Mouse (Mus musculus): ENCODE data around the gene Enc1.
A peak's percentile ranks its signal among the peaks of the same experiment; 100 is the strongest.
"Not testable (repeated sequence)": the region's sequence is repeated elsewhere in the genome, so short reads cannot be mapped to it uniquely, and the experiment has no call there.

Enc1 gene

DNA sequence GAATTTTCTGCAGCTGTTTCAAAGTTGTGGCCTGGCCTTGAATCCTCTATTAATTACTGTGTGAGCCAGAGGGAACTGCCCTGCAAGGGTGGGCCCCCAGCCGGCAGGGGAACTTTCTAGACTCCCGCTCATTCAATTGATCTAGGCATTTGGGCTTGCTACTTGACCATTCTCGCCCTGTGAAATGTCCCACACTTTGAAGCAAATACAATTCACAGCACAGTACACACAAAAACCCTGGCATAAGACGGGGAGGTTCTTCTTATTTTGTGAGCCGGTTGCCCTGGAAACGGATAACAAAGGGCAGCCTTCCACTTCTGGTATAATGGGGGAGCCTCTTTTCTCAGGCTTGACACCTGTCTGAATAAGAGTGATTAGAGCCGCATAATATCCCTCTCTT, 11.6 kb downstream of the Enc1 start:
- DNase-seq, result no peak

DNA sequence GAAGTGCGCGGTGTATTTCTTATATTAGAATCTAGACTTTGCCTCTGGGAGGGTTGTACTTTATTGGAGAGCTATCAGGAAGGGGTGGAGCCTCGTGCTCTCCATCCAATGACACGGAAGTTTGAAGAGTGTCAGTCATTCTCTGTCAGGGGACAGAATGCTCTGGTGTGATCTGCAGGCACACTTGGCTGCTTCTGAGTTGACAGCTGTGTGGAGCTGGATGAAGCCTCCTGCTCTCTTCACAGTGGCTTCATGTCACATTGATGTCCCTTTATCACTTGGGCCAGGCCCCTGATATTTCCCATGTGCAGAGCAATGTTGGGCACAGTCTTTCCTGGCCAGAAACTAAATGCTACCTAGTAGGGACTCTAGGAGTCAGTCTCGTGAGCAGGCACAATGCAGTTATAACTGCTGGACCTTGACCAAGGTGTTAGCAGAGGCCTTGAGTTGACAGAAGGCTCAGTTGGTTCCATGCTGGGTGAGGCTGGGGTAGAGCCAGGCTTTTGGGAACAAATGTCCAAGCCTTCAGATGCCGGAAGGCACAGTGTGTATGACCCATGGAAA, 12.6 kb downstream of the Enc1 start:
- no peak for DNase-seq

DNA sequence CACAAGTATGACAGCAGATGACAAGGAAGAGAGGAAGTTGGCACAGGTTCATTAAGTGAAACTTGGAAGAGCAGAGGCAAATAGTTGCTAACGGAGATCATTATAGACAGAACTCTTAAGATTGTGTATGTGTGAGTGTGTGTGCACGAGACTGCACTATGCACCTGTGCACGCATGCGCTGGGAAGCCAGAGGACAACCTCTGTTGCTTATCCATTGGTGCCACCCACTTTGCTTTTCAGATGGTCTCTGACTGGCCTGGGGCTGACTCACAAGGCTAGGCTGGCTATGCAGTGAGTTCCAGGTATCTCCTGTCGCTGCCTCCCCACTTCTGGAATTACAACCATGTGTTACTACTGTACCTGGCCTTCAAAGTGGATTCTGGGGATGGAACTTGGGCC, 13.1 kb downstream of the Enc1 start:
- no peak for DNase-seq

DNA sequence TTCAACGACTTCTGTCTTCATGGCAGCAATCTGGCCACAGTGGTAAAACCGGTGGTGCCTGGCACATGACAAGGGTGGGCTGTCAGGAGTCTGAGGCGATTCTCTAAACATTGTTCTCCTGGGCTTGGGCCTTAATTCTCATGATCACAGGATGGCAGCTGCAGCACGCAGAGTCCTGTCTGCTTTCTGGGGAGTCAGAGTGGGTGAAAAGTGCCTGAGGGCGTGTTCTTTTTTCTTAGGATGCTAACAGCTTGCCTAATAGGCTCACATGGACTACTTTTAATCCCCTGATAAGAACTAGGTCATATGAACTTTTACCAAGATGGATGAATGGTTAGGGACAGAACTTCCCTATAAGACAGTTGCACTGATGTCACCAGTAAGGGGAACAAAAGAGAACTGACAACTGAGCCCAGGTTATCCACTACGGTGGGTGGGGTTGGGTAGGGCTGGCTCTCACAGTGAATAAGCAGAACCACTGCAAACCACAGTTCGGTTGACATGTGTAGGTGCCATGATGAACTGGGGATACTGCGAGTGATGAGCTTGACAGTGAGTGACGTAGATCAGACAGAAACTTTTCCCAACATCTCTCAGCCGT, 13.8 kb downstream of the Enc1 start:
- no peak for DNase-seq

DNA sequence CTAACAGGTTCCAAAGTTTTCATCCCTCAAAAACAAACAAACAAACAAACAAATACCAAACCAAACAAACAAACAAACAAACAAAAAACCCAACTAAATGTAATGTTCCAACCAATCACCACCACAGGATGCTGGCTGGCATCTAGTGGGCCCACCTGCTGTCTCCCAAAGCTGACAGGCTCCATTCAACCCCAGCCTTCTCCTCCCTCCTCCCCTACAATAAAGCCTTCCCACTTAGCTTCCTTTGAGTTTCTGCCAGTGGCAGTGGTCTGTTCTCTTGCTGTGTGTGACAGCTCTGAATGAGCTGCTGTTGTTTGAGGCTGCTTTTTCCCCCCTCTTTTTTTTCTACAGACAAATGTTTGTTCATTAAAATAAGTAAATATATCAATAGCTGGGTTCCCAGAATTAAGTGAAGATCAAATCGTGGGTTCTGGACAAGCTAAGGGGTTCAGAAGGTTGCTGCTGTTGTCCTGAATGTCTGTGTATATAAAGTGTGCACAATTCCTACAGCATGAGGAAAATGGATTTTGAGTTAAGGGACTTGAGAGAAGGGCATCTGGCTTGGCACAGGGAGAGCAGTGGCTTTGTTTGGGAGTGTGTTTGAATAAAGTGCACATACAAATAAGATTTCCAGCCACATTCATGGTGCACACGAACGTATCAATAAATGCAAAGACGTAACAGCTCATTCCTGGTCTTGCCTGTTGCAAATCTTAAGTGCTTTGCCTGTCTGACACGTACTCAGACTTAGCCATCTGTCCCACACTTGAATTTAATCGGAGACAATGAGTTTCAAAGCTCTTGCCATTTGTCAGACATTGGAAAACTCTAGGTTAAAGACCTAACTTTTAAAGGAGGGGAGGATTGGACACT, 15.3 kb downstream of the Enc1 start:
- DNase-seq, result no peak

DNA sequence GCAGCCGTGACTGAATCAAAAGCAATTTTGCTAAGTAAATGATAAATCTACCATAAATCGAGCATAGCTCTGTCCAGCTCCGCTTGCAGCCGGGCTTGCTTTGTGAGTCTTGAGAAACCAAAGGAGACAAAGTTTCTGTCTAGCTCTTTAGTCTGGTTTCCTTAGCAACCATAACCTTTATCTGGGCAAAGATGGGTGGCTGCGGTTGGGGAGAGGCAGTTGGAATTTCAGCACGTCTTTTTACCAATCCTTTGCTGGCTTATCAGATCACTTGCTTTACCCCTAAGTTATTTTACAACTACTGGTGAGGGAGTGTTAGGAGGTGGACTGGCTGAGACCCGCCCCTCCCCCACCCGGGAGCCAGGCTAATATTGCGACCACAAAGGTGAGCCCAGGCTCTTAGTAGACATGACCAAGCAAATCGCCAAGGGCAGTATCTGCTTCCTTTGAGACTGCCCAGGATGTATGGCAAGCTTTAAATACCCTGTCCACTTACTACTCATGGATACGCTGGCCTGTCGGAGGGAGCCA, 16.0 kb downstream of the Enc1 start:
- DNase-seq, result no peak

DNA sequence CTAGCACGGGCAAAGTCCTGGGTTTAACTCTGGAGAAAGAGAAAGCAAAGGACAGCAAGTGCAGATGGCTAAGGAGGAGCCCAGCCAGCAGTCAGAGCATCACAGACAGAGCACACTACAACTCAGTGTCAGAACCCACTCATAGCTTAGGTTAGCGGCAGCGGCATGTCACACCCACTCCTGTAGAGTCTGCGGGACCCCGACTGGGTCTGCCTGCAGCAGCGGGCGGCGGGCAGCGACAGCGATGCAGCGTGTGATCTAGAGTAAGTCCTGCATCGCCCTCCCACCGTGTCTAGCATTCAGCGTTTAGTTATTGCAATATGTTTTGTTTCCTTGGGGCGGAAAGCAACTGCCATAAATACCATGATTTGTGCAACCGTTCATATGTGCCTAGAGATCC, 18.4 kb downstream of the Enc1 start:
- no peak for DNase-seq

DNA sequence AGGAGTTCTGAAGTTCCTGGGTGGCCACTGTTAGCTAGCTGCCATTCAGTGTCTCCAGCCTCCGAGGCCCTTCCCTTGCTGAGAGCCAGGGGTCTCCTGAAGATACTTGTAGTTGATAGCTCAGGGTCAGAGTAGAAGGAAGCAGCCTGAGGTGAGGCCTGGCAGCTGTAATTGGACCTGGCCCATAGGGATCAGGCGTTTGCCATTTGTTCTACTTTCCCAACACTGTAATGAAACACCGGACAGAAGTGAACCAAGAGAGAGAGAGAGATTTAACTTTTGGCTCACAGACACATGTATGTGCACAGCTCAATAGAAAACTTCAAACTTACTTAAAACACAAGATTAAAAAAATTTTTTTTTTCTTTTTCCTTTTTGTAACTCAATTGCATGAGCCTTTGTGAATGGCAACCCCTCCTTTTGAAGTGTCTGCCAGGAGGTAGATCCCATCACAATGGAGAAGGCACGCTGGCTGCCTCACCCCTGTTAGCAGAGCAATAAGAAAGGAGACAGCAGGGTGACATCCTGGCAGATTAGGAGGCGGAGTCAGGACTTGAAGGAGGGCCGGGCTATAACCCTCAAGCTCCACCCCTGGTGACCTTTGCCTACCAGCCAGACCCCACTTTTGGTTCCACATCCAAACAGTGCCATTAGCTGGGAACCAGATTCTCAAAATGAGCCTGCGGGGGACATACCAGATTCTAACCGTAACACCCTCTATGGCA, 19.7 kb downstream of the Enc1 start:
- DNase-seq, result no peak

DNA sequence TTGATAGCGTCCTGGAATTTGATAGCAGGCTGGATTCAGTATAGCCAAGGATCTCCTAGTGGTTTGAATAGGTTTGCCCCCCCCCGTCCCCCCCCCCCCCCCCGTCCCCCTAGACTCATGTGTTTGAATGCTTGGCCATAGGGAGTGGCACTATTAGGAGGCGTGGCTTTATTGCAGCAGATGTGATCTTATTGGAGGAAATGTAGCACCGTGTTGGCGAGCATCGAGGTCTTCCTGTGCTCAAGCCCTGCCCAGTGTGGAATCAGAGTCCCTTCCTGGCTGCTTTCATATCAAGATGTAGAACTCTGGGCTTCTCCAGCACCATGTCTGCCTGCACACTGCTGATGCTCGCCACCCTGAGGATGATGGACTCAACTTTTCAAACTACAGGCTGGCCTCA, 20.6 kb downstream of the Enc1 start:
- DNase-seq, result no peak

DNA sequence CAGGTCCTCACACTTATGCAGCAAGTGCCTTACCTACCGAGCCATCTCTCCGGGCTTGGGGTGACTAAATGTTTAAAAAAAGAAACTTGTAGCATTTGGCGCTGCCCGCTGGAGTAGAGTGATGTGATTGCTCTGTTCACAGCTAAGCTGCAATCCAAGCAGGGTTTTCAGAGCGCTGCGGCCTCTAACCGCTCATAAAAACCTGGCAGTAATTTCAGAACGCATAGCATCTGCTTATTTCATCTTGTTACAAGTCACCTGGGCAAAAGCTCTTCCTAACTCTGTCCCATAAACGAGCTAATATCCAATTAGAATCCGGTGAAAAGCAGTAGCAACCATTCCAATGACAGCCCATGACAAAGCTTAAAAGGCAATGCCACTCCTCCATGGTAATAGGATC, 21.8 kb downstream of the Enc1 start:
- no peak for DNase-seq

DNA sequence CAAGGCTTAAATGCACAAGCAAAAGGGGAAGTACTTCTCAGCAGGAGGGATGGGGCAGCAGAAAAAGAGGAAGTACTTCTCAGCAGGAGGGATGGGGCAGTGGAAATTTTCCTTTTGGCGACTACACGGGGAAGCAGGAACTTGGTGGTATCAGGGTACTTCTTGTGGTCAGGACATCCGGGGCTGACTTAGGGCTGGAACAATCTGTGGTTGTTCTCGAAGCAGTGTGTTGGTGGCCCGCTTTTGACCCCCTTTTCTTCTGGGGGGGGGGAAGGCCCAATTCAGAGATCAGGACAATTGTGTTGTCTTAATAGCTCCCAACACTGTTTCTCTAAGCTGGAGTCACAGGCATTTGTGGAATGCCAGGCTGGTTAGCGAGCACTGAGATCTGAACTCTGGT, 24.6 kb downstream of the Enc1 start:
- DNase-seq, result not testable (repeated sequence)

DNA sequence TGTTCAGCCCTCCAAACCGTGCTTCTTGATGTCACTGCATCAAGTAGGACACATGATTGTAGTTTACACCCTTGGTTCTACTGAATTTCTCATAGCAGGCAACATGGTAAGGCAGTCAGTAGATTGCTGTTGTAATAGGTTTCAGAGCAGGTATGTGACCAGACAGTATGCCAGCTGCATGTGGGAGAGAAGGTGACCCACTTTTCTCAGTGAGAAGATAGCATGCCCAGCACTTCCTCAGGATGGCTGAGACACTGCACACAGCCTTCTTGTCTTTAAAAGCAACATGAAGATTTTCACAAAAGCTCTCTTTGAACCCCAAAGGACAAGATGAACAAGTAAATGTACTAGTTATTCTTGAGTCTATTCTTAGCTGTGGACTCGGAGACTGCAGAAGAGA, 29.8 kb downstream of the Enc1 start:
- DNase-seq, result no peak

DNA sequence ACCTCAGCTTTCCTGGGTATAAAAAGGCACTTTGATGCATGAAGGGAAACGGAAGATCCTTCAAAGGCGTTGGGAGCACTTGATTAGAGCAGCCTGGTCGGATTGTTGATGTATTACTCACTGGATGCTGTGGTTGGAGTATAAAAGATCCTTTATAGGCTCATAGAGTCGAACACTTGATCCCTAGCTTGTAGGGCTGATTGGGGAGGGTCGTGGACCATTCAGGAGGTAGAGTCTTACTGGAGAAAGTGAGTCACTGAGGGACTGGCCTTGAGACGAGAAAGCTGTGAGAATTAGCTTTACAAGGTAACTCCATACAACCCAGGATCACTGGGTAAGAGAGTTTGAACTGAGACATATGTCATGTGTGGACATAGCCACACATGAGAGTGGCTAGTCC, 30.7 kb downstream of the Enc1 start:
- no peak for DNase-seq

DNA sequence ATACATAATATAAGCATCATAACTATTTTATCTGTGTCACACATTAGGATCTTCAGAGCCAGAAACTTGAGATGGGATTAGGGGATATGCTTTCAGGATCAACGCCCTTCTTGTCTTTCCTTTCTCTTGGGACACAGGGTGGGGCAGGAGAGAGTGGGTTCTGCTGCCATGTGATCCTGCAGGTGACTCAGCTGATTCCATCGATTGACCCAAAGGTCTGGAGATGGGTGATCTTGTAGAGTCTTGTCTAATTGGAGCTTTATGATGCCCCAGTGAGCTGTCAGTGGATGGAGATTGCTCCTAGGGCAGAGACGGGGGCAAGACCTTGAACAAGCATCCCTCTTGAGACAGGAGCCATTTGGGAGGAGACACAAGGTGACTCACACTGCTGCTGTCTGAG, 33.9 kb downstream of the Enc1 start:
- no peak for DNase-seq

DNA sequence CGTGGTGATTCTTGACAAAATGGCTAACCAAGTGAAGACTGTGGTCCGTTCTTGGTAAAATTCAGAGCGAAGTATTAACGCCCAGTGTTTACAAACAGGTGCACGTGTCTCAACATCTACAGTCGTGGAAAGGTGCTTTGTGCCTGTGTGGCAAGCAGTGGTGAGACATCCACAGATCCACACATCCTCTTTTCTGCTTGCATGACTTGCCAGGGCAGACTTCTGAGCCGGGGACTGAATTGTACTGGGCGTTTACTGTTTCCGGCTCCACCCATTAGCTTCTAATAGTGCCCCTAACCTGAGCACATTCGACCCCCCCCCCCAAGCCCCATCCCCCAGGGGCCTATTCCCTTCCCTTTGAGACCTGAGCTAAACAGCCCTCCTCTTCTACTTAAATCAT, 34.6 kb downstream of the Enc1 start:
- no peak for DNase-seq

DNA sequence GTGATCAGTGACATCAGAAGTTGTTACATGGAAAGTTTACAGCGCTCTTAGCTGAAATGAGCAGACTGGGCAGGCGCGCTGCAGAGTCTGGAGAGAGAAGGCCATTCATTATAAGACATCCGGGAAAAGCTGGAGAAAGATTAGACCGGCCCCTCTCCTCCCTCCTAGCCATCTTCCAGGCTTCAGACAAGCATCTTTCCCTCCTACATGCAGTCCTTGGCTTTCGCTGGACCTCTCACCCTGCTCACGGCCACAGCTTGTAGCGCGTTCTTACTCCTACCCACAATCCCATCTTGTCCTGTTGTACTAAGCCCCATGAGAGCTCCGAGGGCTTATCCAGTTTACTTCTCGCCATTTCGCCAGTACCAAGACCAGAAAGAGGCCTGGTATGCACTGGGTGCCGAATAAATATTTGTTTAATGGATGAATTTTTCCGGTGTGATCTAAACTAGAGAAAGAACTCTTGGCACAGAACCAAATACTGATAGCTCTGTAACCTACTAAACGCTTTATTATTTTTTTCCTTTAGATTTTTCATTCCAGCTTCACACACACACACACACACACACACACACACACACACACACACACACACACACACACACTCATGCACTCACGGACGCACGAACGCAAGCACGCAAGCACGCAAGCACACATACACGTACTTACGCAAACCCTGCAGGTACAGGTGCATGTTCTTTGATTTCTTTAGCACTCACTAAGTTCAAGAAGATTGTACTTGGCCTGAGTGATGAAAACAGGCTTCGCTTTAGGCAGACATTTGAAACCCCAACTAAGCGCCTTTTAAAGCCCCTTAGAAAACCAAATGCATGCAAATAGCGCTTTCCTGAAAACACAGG, 41.4 kb downstream of the Enc1 start:
- no peak for DNase-seq

DNA sequence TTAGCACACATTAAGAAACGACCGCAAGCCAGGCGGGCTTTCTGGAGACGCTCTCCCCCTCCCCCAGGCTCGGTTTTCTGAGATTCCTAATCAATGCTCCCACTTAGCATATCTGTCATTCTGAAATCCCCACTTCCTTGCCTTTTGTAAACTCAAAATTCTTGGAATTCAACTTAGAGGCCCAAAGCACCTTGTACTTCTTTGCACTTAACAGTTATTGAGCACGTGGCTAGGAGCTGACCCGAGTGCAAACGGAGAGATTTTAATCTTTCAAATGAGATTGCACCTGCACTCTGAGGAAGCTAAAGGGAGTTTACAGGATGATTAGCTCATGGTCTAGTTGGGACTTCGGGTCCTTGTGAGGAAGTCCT, 42.0 kb downstream of the Enc1 start:
- DNase-seq, result no peak

DNA sequence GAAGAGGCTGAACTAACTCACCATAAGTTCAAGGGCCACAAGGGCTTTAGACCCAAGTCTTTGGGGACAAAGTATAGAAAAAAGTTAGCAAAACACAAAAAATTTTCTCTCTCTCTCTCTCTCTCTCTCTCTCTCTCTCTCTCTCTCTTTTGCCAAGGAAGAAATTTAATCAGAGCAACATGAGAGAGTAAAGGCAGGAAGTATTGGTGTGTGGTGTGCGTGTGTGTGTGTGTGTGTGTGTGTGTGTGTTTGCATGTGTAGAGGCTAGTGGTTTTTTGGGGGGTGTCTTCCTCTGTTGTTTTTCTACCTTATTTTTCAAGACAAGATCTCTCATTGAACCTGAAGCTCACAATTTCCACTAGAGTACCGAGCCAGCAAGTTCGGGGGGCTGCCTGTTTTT, 46.1 kb downstream of the Enc1 start:
- no peak for DNase-seq

DNA sequence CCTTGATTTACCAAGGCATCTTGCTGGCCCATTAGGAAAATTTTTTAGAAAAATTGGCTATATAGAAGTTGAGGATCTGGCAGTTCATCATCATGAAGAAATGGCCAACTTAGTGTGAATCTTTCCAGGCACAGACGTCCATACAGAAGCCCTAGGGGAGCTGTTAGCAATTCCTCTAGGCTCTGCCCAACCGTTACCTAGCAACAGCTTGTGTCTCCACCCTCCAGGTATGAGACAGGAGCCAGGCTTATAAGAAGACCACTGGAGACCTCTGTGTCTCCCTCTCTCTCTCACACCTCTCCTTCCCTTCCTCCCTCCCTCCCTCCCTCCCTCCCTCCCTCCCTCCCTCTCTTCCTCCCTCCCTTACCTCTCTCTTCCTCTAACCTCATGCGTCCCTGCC, 49.8 kb downstream of the Enc1 start:
- DNase-seq, result no peak

DNA sequence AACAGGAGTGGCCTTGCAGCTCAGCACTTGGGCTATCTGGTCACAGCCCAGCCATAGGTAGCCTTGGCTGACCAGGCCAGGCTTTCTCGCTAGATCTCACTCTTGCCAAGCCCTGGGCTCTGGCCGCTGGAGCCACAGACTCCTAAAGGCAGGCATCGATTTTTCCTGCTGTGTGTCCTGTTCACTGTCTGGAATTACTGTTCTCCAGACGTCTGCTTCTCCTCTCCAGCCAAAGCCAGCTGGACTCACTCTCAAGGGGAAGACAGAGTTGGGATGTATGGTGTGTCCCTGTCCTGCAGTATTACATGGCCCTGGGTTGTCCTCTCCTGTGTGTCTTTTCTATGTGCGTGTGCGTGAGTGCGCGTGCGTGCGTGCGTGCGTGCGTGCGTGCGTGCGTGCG, 50.4 kb downstream of the Enc1 start:
- no peak for DNase-seq

DNA sequence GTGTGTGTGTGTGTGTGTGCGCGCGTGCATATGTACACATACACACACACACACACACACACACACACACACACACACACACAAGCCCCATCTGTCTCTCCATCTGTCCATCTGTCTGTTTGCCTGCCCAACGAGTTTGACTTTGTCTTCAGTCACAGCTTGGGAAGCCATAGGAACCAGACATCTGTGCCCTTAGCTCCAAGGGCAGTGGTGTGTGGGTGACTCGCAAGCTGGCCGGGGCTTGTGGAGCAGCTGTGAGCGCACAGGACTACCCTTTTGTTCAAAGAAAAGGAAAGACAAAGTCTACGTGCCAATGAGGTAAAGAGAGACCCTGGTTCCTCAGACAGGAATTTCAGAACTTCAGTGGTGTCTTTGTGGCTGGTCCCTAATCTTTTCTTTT, 51.1 kb downstream of the Enc1 start:
- peak; percentile 15 for DNase-seq

DNA sequence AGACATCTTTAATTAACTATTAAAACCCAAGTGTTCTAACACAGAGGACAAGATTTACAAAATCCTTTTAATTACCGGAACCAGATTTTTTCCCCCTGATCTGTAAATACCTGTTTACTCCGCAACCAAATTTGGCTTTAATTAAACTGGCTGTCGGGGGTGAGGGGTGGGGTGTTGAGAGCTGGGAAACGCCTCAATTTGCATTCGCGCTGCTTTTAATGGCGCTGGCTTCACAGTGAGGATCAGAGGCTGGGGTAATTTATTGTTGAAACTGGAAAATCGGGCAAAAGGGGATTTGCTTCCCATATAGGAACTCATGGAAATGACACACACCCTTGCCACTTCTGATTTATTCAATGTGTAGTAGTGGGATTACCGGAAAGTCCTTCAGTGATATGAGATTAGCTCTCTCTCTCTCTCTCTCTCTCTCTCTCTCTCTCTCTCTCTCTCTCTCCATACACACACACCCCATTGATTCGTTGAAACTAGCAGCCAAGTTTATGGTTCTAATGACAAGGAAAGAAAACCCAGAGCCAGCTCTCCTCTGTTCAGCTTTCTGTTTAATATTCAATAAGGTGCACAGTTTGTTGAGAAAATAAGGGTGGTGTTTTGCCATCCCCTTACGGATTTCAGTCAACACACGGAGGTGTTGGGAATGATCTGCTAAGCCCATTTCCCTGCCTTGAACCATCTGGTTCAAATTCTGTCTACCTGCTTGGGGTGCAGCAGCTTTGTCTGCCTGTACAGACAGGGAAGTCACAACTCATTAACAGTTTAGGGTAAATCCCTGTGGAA, 51.7 kb downstream of the Enc1 start:
- DNase-seq, result no peak
